Mouse (Mus musculus) heart, postnatal 0 days (tissue): Measurements from ENCODE around the gene Prss21. TPM values are rescaled to one million over a fixed set of nuclear protein-coding genes. Genes with fewer than 3 reads are reported as not detected.

ENCODE experiments used
- ATAC-seq: fragments of 200-750 bp; cut with Nextera tagmentation; 2 replicates; pipeline ENCODE4 v1.8.0; 2017; ENCODE audit warnings: low read depth, moderate number of reproducible peaks, moderate library complexity; ENCODE audit not compliant: insufficient read depth
- DNase-seq: peaks from one replicate; pipeline ENCODE4 v3.0.0-alpha.2; 2016; ENCODE audit warnings: low spot score
- H3K27ac ChIP-seq: fragments of 300-500 bp; sonication (generic); 2 replicates; pipeline ENCODE4 v1.5.1; 2014; ENCODE audit warnings: low read depth, mild to moderate bottlenecking
- H3K27me3 ChIP-seq: fragments of 300-500 bp; sonication (generic); 2 replicates; pipeline ENCODE4 v1.6.1; 2014; ENCODE audit warnings: low read length, mixed read lengths; ENCODE audit not compliant: control insufficient read depth, insufficient read depth
- H3K36me3 ChIP-seq: fragments of 300-500 bp; sonication (generic); replicated peaks from 2 replicates; pipeline ENCODE4 v1.6.1; 2014; ENCODE audit warnings: low read length, mixed read lengths; ENCODE audit not compliant: control insufficient read depth, insufficient read depth
- H3K4me1 ChIP-seq: fragments of 300-500 bp; sonication (generic); 2 replicates; pipeline ENCODE4 v1.6.1; 2014; ENCODE audit warnings: antibody characterized with exemption; ENCODE audit not compliant: control insufficient read depth, insufficient read depth
- H3K4me2 ChIP-seq: fragments of 300-500 bp; sonication (generic); 2 replicates; pipeline ENCODE4 v1.6.1; 2014; ENCODE audit warnings: low read depth, mild to moderate bottlenecking, low read length, moderate library complexity
- H3K4me3 ChIP-seq: fragments of 300-500 bp; sonication (generic); 2 replicates; pipeline ENCODE4 v1.5.1; 2014; ENCODE audit warnings: low read depth, low read length
- H3K9ac ChIP-seq: fragments of 300-500 bp; sonication (generic); replicated peaks from 2 replicates; pipeline ENCODE4 v1.6.1; 2014; ENCODE audit warnings: low read depth, low read length, mixed read lengths
- H3K9me3 ChIP-seq: fragments of 300-500 bp; sonication (generic); replicated peaks from 2 replicates; pipeline ENCODE4 v1.6.1; 2016; ENCODE audit warnings: low read length; ENCODE audit not compliant: control insufficient read depth
- CTCF ChIP-seq: IDR thresholded peaks from 2 replicates; pipeline ENCODE4 v1.5.1; 2016; ENCODE audit warnings: antibody characterized with exemption, control low read depth, low read depth
- EP300 ChIP-seq: IDR thresholded peaks from 2 replicates; pipeline ENCODE4 v1.6.1; 2016; ENCODE audit warnings: antibody characterized with exemption, low read depth
- WGBS: fragments of 180-500 bp; shearing (Covaris S2); extraction: QIAGEN DNeasy Blood & Tissue Kit; methylation state at CpG from one replicate; pipeline ENCODE4 v1.1.7; 2014; 5-methylcytosine and 5-hydroxymethylcytosine counted together
- polyA plus RNA-seq: library from polyadenylated mRNA; unstranded; fragments of >200 nt; fragmentation: Nextera tagmentation; extraction: Ambion mirVana; gene quantifications from 2 replicates; pipeline ENCODE4 v1.2.1, GENCODE M21; 2015
- total RNA-seq: library from RNA; depleted of rRNA; stranded (reverse); fragments of >200 nt; gene quantifications from 2 replicates; pipeline ENCODE4 v1.2.3, GENCODE M21; 2014; ENCODE audit warnings: low replicate concordance

Gene Prss21
- total and polyA plus RNA-seq, 2 experiments from 2014 or later, result not detected

DNA sequence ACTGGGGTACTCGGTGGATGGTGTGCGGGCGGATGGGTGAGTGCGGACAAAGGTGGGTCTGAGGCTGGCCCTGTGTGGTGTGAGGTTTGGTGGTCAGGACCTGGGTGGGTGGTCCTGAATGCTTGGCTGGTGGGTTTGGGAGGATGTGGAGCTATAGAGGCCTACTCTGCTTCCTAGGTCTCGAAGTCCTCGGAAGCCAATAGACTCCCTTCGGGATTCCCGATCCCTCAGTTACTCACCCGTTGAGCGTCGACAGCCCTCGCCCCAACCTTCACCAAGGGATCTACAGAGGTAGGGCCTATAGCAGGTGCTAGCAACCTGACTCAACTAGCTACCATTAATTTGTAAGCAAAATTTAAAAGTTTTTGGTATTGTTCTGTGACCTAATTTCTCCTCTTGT lies 44.2 kb upstream of the Prss21 start:
- H3K27ac ChIP-seq, result no peak overlapping the region
- 0 out of 2 replicates have a peak, but pooled peaks cover 11% of the 10 kb centered on the region for H3K4me1 ChIP-seq
- no peak overlapping the region for H3K4me3 ChIP-seq
- WGBS, result 85% methylated on average over 12 of the region's 12 CpGs
- no peak overlapping the region for H3K4me2 ChIP-seq
- no peaks in the 10 kb centered on the region for H3K9me3 ChIP-seq
- no peak overlapping the region for H3K9ac ChIP-seq
- H3K27me3 ChIP-seq, result no peaks in the 10 kb centered on the region
- H3K36me3 ChIP-seq, result peaks cover 81% of the 10 kb centered on the region
- ATAC-seq (no peak), DNase-seq (no peak)
- TF ChIP-seq CTCF (no peak), EP300 (no peak)

DNA sequence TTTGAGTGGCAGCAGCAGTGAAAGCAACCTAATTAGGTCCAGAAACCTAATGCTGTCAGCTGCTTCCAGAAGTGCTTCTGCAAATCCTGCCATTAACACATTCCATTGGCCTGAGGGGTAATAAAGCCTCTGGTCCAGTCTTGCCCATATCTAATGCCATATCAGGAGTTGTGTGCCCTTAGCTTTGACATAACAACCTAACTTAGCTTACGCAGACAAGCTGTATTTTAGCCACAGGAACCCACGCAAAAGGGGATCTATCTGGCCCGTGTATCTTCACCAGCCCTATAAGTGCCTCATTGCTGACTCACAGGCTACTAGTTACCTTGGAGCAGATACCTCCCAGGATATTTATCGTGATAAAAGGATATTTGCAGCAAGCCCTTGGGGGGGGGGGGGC lies 42.3 kb upstream of the Prss21 start:
- Histone ChIP-seq H3K4me2 (no peak overlapping the region), H3K36me3 (peaks cover 62% of the 10 kb centered on the region), H3K4me3 (no peak overlapping the region), H3K4me1 (0 out of 2 replicates have a peak, but pooled peaks cover 11% of the 10 kb centered on the region), H3K9ac (no peak overlapping the region), H3K27ac (no peak overlapping the region), H3K27me3 (no peaks in the 10 kb centered on the region), H3K9me3 (no peaks in the 10 kb centered on the region)
- ATAC-seq (no peak), DNase-seq (no peak)
- no peak for TF ChIP-seq EP300
- no peak for TF ChIP-seq CTCF
- 80% methylated on average over 4 of the region's 4 CpGs for WGBS

DNA sequence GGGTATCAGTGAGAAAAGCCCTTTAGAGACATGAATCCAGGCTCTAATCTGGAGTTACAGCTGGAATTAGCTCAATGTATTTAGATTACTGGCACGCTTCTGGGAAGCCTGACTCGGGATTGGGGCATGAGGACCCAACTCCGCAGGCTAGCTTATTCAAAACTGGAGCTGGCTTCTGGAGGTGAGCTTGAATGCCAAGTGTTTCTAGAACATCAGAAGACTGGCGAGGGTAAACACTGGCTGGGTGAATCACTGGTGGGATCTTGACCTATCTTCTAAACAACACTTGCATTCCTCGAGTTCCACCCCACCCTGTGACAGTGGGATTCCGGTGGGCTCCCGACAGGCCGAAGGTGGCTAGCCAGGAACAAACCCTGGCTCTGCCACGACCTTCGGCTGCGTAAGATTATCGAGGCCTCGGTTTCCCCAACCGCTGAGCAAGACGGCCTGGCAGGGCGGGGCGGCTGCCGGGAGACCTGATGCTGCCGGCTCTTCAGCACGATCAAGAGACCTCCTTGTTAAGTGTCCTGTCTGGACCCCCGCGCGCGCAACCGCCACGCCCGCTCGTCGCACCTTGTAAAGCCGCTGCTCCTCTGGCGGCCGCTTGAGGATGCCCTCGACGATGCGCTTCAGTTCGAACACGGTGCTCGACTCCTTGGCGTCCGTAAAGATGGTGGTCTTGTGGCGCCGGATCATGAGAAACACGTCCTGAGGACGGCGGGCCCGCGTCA lies 39.4 kb upstream of the Prss21 start:
- Histone ChIP-seq H3K4me3 (peak overlapping the region; percentile 85), H3K4me1 (0 out of 2 replicates have a peak, but pooled peaks cover 11% of the 10 kb centered on the region), H3K27me3 (peaks cover 21% of the 10 kb centered on the region; the same call in 1 of the 2 replicates), H3K9me3 (no peaks in the 10 kb centered on the region), H3K36me3 (peaks cover 33% of the 10 kb centered on the region), H3K4me2 (peak overlapping the region; percentile 94), H3K27ac (peak overlapping the region; percentile 88), H3K9ac (peak overlapping the region; percentile 83)
- TF ChIP-seq EP300 (peak; percentile 44; the same call in 1 of the 2 replicates), CTCF (no peak)
- ATAC-seq (peak; percentile 64), DNase-seq (peak; percentile 26)
- WGBS, result under 1% methylated on average over 43 of the region's 47 CpGs

DNA sequence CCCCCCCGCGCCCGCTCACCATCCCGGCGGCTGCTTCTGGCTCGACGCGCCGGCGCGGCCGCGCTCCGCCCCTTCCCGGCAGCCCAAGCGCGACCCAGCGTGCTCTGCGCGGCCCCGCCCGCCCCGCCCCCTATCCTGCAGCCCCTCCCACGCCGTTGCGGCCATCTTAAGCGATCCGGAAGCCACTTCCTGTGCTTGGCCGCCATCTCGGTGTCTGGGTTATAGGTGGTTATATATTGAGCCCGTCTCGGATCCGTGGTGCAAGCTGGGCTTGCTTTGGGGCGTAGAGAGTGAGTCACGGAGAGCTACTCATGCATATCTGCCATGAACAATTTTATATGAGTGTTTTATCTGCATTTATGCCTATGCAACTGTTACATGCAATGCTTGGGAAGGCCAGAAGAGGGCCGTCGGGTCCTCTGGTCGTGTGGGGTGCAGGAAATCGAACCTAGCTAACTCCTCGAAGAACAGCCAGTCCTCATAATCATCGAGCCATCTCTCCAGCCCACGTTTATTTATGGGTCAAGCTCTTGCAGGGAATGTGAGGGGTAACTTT lies 38.7 kb upstream of the Prss21 start, which contains the start of gene Elob:
TSS of gene Elob (minus strand) at position 73 of the 556 bp plus-strand sequence.
- peaks cover 28% of the 10 kb centered on the region for H3K27me3 ChIP-seq
- DNase-seq (peak; percentile 89), ATAC-seq (peak; percentile 96)
- peak within 1 kb of the TSS; percentile 88 for H3K27ac ChIP-seq
- H3K4me1 ChIP-seq, result 0 out of 2 replicates have a peak, but pooled peaks cover 11% of the 10 kb centered on the region
- H3K4me3 ChIP-seq, result peak within 1 kb of the TSS; percentile 85
- 1% methylated on average over 28 of the region's 42 CpGs for WGBS
- H3K9me3 ChIP-seq, result no peaks in the 10 kb centered on the region
- peaks cover 26% of the 10 kb centered on the region for H3K36me3 ChIP-seq
- peak within 1 kb of the TSS; percentile 94 for H3K4me2 ChIP-seq
- H3K9ac ChIP-seq, result peak within 1 kb of the TSS; percentile 83
- peak; percentile 39 for TF ChIP-seq CTCF
- TF ChIP-seq EP300, result peak; percentile 15; the same call in 1 of the 2 replicates

DNA sequence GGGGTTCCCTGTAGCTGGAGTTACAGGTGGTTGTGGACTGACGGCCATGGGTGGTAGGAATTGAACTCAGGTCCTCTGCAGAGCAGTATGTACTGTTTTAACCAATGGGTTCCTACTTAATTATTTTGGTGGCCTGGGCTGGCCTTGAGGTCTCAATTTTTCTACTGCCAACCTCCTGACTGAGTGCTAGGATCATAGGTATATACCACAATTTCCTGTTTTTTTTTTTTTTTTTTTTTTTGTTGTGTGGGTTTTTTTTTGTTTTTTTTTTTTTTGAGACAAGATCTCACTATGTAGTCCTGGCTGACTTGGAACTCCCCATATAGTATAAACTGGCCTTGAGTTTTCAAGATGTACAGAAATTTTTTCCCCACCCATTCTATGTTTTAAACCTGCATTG lies 36.7 kb upstream of the Prss21 start:
- H3K27me3 ChIP-seq, result peaks cover 32% of the 10 kb centered on the region
- no peak overlapping the region for H3K4me2 ChIP-seq
- peaks cover 5% of the 10 kb centered on the region for H3K36me3 ChIP-seq
- H3K9me3 ChIP-seq, result no peaks in the 10 kb centered on the region
- ATAC-seq, result no peak
- DNase-seq, result no peak
- H3K9ac ChIP-seq, result no peak overlapping the region
- WGBS, result 88% methylated on average over 1 of the region's 1 CpGs
- 0 out of 2 replicates have a peak, but pooled peaks cover 11% of the 10 kb centered on the region for H3K4me1 ChIP-seq
- no peak overlapping the region for H3K27ac ChIP-seq
- TF ChIP-seq EP300, result no peak
- TF ChIP-seq CTCF, result no peak
- no peak overlapping the region for H3K4me3 ChIP-seq
